Mouse (Mus musculus) midbrain, embryonic 14.5 days (tissue): Measurements from ENCODE around the gene Chd4. TPM values are rescaled to one million over a fixed set of nuclear protein-coding genes. Genes with fewer than 3 reads are reported as not detected.

Experiments used
- ATAC-seq: fragments of 200-750 bp; cut with Nextera tagmentation; 2 replicates; pipeline ENCODE4 v1.8.0; 2017; ENCODE audit warnings: moderate number of reproducible peaks, moderate library complexity; ENCODE audit not compliant: low FRiP score, low TSS enrichment
- DNase-seq: peaks from one replicate; pipeline ENCODE4 v3.0.0-alpha.2; 2015
- H3K27ac ChIP-seq: fragments of 300-500 bp; sonication (generic); replicated peaks from 2 replicates; pipeline ENCODE4 v1.5.1; 2014; ENCODE audit warnings: mild to moderate bottlenecking, low read depth, low read length, moderate library complexity
- H3K27me3 ChIP-seq: fragments of 300-500 bp; sonication (generic); 2 replicates; pipeline ENCODE4 v1.6.1; 2014; ENCODE audit warnings: low read length, control low read depth, mixed read lengths; ENCODE audit not compliant: control insufficient read depth, insufficient read depth
- H3K36me3 ChIP-seq: fragments of 300-500 bp; sonication (generic); 2 replicates; pipeline ENCODE4 v1.6.1; 2014; ENCODE audit warnings: low read length, control low read depth; ENCODE audit not compliant: control insufficient read depth, insufficient read depth
- H3K4me1 ChIP-seq: fragments of 300-500 bp; sonication (generic); 2 replicates; pipeline ENCODE4 v1.6.1; 2014; ENCODE audit warnings: mild to moderate bottlenecking, antibody characterized with exemption, low read length, control low read depth; ENCODE audit not compliant: control insufficient read depth, insufficient read depth
- H3K4me2 ChIP-seq: fragments of 300-500 bp; sonication (generic); 2 replicates; pipeline ENCODE4 v1.6.1; 2014; ENCODE audit warnings: mild to moderate bottlenecking, low read length, moderate library complexity
- H3K4me3 ChIP-seq: fragments of 300-500 bp; sonication (generic); replicated peaks from 2 replicates; pipeline ENCODE4 v1.5.1; 2014; ENCODE audit warnings: low read depth, low read length
- H3K9ac ChIP-seq: fragments of 300-500 bp; sonication (generic); replicated peaks from 2 replicates; pipeline ENCODE4 v1.6.1; 2014; ENCODE audit warnings: mild to moderate bottlenecking, low read length, moderate library complexity
- H3K9me3 ChIP-seq: fragments of 300-500 bp; sonication (generic); 2 replicates; pipeline ENCODE4 v1.6.1; 2016; ENCODE audit warnings: low read length, control low read depth, mixed read lengths; ENCODE audit not compliant: control insufficient read depth
- WGBS: fragments of 180-500 bp; shearing (Covaris S2); extraction: QIAGEN DNeasy Blood & Tissue Kit; methylation state at CpG from one replicate; pipeline ENCODE4 v1.1.7; 2014; 5-methylcytosine and 5-hydroxymethylcytosine counted together
- polyA plus RNA-seq: library from polyadenylated mRNA; unstranded; fragments of >200 nt; fragmentation: Nextera tagmentation; extraction: Ambion mirVana; gene quantifications from 2 replicates; pipeline ENCODE4 v1.2.1, GENCODE M21; 2014

Gene Chd4
- polyA plus RNA-seq, 1 experiment from 2014 or later = 90.6 TPM

DNA sequence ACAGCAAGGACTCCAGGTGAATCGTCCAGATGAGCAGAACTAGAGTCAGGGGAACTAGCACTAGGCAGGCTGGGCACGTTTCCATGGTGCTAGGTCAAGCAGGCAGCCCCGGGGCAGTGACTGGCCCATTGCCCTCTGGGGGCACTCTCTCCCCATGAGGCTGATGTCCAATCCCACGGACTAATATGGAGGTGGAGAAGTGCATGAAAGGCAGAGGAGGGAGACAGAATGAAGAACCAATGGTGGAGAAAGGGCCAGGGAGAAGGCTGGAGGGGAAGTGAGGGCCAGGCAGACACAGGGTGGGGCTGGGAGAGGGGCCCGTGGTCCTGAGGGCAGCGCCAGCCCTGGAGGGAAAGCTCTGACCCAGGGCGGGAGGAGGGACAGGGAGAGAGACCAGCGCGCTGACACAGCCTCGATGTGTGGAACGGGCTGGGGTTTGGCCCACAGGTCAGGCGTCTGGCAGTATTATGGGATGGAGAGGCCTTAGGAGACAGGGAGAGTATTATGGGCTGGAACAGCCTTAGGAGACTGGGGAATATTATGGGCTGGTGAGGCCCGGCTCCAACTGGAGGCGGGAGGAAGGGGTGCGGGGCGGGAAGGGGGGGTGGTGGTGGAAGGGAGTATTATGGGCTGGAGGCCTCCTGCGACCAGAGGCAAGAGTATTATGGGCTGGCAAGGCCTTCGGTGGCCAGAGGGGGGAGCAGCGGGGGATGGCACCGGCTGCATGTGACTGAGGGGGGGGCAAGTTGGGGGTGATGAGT, 7.0 kb upstream of the Chd4 start:
- under 1% methylated on average over 17 of the region's 20 CpGs for WGBS
- DNase-seq = peak; percentile 91
- Histone ChIP-seq H3K4me1 (peaks cover 26% of the 10 kb centered on the region), H3K9ac (peak overlapping the region; percentile 53; the same call in 1 of the 2 replicates), H3K9me3 (no peaks in the 10 kb centered on the region), H3K27ac (peak overlapping the region; percentile 94), H3K27me3 (no peaks in the 10 kb centered on the region), H3K36me3 (no peaks in the 10 kb centered on the region), H3K4me3 (no peak overlapping the region), H3K4me2 (peak overlapping the region; percentile 51)
- ATAC-seq = peak; percentile 85

DNA sequence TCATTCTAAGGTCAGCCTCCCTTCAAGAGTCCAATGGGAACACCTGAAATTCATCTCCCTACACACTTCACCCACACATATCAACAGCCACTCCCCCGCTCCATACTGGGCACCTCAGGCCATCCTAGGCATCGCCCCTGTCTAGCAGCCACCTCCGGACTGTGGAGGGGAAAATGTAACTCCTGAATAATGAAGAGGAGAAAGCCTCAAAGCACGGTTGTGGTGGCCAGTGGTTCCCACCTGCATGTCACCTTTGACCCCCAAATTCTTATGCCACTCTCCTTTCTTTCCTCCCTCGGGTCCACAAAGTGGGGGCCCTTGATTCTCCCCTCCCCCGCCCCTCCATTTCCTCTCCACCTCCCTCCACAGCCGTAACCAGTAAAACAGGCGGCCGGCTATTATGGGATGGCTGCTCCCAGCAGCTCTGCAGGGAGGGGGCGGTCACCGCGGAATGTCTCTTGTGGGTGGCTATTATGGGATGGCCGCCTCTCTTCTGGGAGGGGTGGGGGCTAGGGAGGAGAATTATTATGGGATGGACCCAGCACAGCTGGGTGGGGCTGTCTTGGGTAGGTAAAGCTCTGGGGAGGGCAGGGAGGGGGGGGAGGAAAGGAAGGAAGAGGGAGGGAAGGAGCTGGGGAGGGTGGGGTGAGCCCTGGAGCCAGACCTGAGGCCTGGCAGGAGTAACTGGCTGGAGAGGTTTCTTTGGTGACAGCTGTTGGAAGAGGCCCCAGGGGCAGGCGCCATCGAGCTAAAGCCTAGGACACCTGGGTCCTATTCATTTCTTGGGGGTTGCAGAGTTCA, 6.1 kb upstream of the Chd4 start:
- peak overlapping the region; percentile 51 for H3K4me2 ChIP-seq

GRCm38 (mm10) chr6:125090341-125091085, 5.3 kb upstream of the Chd4 start:
- no peaks in the 10 kb centered on the region for H3K27me3 ChIP-seq
- no peak for DNase-seq
- peak overlapping the region; percentile 51 for H3K4me2 ChIP-seq
- ATAC-seq = no peak
- no peaks in the 10 kb centered on the region for H3K9me3 ChIP-seq
- H3K27ac ChIP-seq = peak overlapping the region; percentile 94
- no peaks in the 10 kb centered on the region for H3K36me3 ChIP-seq
- whole genome bisulfite sequencing = 48% methylated on average over 10 of the region's 10 CpGs
- H3K4me3 ChIP-seq = no peak overlapping the region
- peak overlapping the region; percentile 53; the same call in 1 of the 2 replicates for H3K9ac ChIP-seq
- peaks cover 30% of the 10 kb centered on the region for H3K4me1 ChIP-seq

More for the DNA sequence above, 6.1 kb upstream of the Chd4 start:
- ATAC-seq = peak; percentile 77
- Histone ChIP-seq H3K9ac (peak overlapping the region; percentile 53), H3K9me3 (no peaks in the 10 kb centered on the region), H3K4me3 (peak overlapping the region; percentile 9; the same call in 1 of the 2 replicates), H3K27me3 (no peaks in the 10 kb centered on the region), H3K36me3 (no peaks in the 10 kb centered on the region), H3K4me1 (peaks cover 26% of the 10 kb centered on the region), H3K27ac (peak overlapping the region; percentile 94)
- 2% methylated on average over 15 of the region's 15 CpGs for WGBS
- DNase-seq = peak; percentile 82

- no peak overlapping the region for H3K27ac ChIP-seq
- H3K36me3 ChIP-seq = 0 out of 2 replicates have a peak, but pooled peaks cover 2% of the 10 kb centered on the region
- no peaks in the 10 kb centered on the region for H3K9me3 ChIP-seq
- no peak for ATAC-seq
- DNase-seq = no peak
- no peak overlapping the region for H3K9ac ChIP-seq
- 99% methylated on average over 5 of the region's 5 CpGs for WGBS
- no peak overlapping the region for H3K4me3 ChIP-seq
- peaks cover 31% of the 10 kb centered on the region for H3K4me1 ChIP-seq
- H3K27me3 ChIP-seq = no peaks in the 10 kb centered on the region
- no peak overlapping the region for H3K4me2 ChIP-seq
Measured at GRCm38 (mm10) chr6:125092372-125092771, 3.4 kb upstream of the Chd4 start.

GRCm38 (mm10) chr6:125094843-125095242, 938 bp upstream of the Chd4 start:
- H3K9me3 ChIP-seq = no peaks in the 10 kb centered on the region
- 71% methylated on average over 3 of the region's 3 CpGs for WGBS
- DNase-seq = no peak
- H3K36me3 ChIP-seq = peaks cover 22% of the 10 kb centered on the region
- H3K27ac ChIP-seq = peak overlapping the region; percentile 95
- H3K4me1 ChIP-seq = peaks cover 41% of the 10 kb centered on the region
- no peak overlapping the region for H3K9ac ChIP-seq
- H3K27me3 ChIP-seq = no peaks in the 10 kb centered on the region
- no peak for ATAC-seq
- no peak overlapping the region for H3K4me3 ChIP-seq
- no peak overlapping the region for H3K4me2 ChIP-seq

DNA sequence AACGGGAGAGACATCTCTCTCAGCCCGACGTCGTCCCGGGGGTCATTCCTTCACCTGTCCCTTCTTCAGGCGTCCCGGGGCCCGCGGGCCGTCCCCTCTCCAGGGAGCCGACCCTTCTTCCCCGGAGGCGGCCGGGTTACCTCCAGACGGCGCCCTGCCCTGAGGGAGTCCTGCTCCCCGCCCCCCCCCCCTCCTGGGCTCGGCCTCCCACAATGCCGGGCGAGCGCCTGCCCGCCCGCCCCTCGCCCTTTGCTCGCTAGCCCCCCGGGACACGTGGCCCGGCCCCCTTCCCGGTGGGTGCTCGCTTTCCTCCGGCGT, 457 bp downstream of the Chd4 start:
- Histone ChIP-seq H3K4me2 (peak overlapping the region; percentile 85), H3K27me3 (no peaks in the 10 kb centered on the region), H3K4me1 (peaks cover 33% of the 10 kb centered on the region), H3K4me3 (peak overlapping the region; percentile 98), H3K9me3 (no peaks in the 10 kb centered on the region), H3K36me3 (peaks cover 36% of the 10 kb centered on the region), H3K9ac (peak overlapping the region; percentile 92), H3K27ac (peak overlapping the region; percentile 95)
- ATAC-seq (peak; percentile 46; the same call in 1 of the 2 replicates), DNase-seq (no peak)
- 1% methylated on average over 27 of the region's 32 CpGs for WGBS

DNA sequence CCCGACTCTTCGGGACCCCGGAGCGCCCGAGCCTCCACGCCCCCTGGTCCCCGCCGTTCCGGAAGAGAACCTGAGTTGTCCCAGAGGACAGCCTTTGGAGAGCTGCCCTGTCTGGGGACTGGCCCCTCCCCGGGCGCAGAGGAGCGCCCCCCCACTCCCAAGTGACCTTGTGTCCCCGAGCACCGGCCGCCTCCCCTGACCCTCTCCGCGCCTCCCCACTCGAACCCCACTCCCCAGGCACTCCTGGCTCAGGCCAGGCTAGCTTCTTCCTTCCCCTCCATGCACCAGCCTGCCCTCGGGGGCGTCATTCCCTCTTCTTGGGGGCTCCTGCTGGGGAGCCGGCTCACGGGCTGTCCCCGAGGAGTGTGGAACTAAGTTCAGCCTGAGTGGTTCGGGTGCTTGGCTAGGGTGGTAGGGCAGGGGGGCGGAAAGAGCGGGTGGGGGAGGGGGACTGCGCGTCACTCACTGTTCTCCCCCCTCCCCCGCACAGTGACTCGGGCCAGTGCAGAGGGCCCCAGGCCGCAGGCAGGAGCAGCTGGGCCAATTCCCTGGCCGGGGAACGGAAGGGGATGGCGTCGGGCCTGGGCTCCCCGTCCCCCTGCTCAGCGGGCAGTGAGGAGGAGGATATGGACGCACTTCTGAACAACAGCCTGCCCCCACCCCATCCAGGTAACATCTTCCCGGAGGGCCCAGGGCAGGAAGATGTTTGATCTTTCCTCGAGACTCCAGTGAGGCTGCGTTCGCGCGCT, 990 bp downstream of the Chd4 start:
- WGBS = under 1% methylated on average over 40 of the region's 44 CpGs
- H3K4me3 ChIP-seq = peak overlapping the region; percentile 98
- peak; percentile 72 for DNase-seq

GRCm38 (mm10) chr6:125097346-125097689, 1.5 kb downstream of the Chd4 start:
- ATAC-seq (peak; percentile 4; the same call in 1 of the 2 replicates), DNase-seq (peak; percentile 39)
- H3K4me2 ChIP-seq = peak overlapping the region; percentile 85
- H3K27me3 ChIP-seq = no peaks in the 10 kb centered on the region
- H3K9me3 ChIP-seq = no peaks in the 10 kb centered on the region
- peak overlapping the region; percentile 95 for H3K27ac ChIP-seq
- under 1% methylated on average over 12 of the region's 12 CpGs for WGBS
- H3K4me1 ChIP-seq = peaks cover 33% of the 10 kb centered on the region
- H3K36me3 ChIP-seq = peaks cover 47% of the 10 kb centered on the region
- H3K9ac ChIP-seq = peak overlapping the region; percentile 92
- peak overlapping the region; percentile 98 for H3K4me3 ChIP-seq

More for the DNA sequence above, 990 bp downstream of the Chd4 start:
- Histone ChIP-seq H3K9me3 (no peaks in the 10 kb centered on the region), H3K27me3 (no peaks in the 10 kb centered on the region), H3K4me1 (peaks cover 33% of the 10 kb centered on the region), H3K9ac (peak overlapping the region; percentile 92), H3K36me3 (peaks cover 41% of the 10 kb centered on the region), H3K4me2 (peak overlapping the region; percentile 85), H3K27ac (peak overlapping the region; percentile 95)
- peak; percentile 51 for ATAC-seq
